Mouse (Mus musculus): ENCODE results near the gene Oma1. TPM values are rescaled to one million over a fixed set of nuclear protein-coding genes. Genes with fewer than 3 reads are reported as not detected.

Oma1 gene
- 14.5 and 15.1 TPM in 2 replicates for polyA plus RNA-seq (2014; fragmentation: Nextera tagmentation; extraction: Ambion mirVana)

GRCm38 (mm10) chr4:103313587-103314525, at the start of gene Oma1:
TSS of gene Oma1 (plus strand) at chr4:103313812.
- no peaks in the 10 kb centered on the region for H3K36me3 ChIP-seq (ENCODE audit: control insufficient read depth, insufficient read depth, low read length)
- DNase-seq (ENCODE audit: low spot score, missing footprints) (peak; percentile 100), ATAC-seq (ENCODE audit: low FRiP score) (peak; percentile 99)
- H3K4me2 ChIP-seq = peak within 1 kb of the TSS; percentile 51
- H3K4me1 ChIP-seq (ENCODE audit: control insufficient read depth, insufficient read depth, low read length) = peaks cover 6% of the 10 kb centered on the region; the same call in 1 of the 2 replicates
- no peaks in the 10 kb centered on the region for H3K27me3 ChIP-seq (ENCODE audit: control insufficient read depth, insufficient read depth, low read length)
- H3K4me3 ChIP-seq (ENCODE audit: low read depth, low read length) = peak within 1 kb of the TSS; percentile 60
- H3K27ac ChIP-seq (ENCODE audit: low read depth, low read length) = peak within 1 kb of the TSS; percentile 92
- peak within 1 kb of the TSS; percentile 79 for H3K9ac ChIP-seq (ENCODE audit: low read length)
- under 1% methylated on average over 55 of the region's 61 CpGs for WGBS
- H3K9me3 ChIP-seq (ENCODE audit: control insufficient read depth, low read length) = no peaks in the 10 kb centered on the region

GRCm38 (mm10) chr4:103263812-103264396, 49.7 kb upstream of the Oma1 start:
- H3K27me3 ChIP-seq (ENCODE audit: control insufficient read depth, insufficient read depth, low read length) = no peaks in the 10 kb centered on the region
- no peak overlapping the region for H3K27ac ChIP-seq (ENCODE audit: low read depth, low read length)
- H3K4me2 ChIP-seq = no peak overlapping the region
- H3K36me3 ChIP-seq (ENCODE audit: control insufficient read depth, insufficient read depth, low read length) = no peaks in the 10 kb centered on the region
- DNase-seq (ENCODE audit: low spot score, missing footprints) (no peak), ATAC-seq (ENCODE audit: low FRiP score) (no peak)
- no peaks in the 10 kb centered on the region for H3K9me3 ChIP-seq (ENCODE audit: control insufficient read depth, low read length)
- H3K4me3 ChIP-seq (ENCODE audit: low read depth, low read length) = no peak overlapping the region
- no peak overlapping the region for H3K9ac ChIP-seq (ENCODE audit: low read length)
- H3K4me1 ChIP-seq (ENCODE audit: control insufficient read depth, insufficient read depth, low read length) = no peaks in the 10 kb centered on the region
- 34% methylated on average over 8 of the region's 8 CpGs for WGBS

GRCm38 (mm10) chr4:103265166-103265565, 48.4 kb upstream of the Oma1 start:
- WGBS = 53% methylated on average over 2 of the region's 2 CpGs
- H3K27ac ChIP-seq (ENCODE audit: low read depth, low read length) = no peak overlapping the region
- no peak overlapping the region for H3K4me2 ChIP-seq
- H3K9me3 ChIP-seq (ENCODE audit: control insufficient read depth, low read length) = no peaks in the 10 kb centered on the region
- no peak overlapping the region for H3K9ac ChIP-seq (ENCODE audit: low read length)
- DNase-seq (ENCODE audit: low spot score, missing footprints) (no peak), ATAC-seq (ENCODE audit: low FRiP score) (no peak)
- no peak overlapping the region for H3K4me3 ChIP-seq (ENCODE audit: low read depth, low read length)
- H3K4me1 ChIP-seq (ENCODE audit: control insufficient read depth, insufficient read depth, low read length) = no peaks in the 10 kb centered on the region
- no peaks in the 10 kb centered on the region for H3K36me3 ChIP-seq (ENCODE audit: control insufficient read depth, insufficient read depth, low read length)
- no peaks in the 10 kb centered on the region for H3K27me3 ChIP-seq (ENCODE audit: control insufficient read depth, insufficient read depth, low read length)

GRCm38 (mm10) chr4:103269336-103269735, 44.3 kb upstream of the Oma1 start:
- ATAC-seq (ENCODE audit: low FRiP score) = no peak
- no peaks in the 10 kb centered on the region for H3K27me3 ChIP-seq (ENCODE audit: control insufficient read depth, insufficient read depth, low read length)
- DNase-seq (ENCODE audit: low spot score, missing footprints) = no peak

GRCm38 (mm10) chr4:103273021-103273420, 40.6 kb upstream of the Oma1 start:
- no peak overlapping the region for H3K9ac ChIP-seq (ENCODE audit: low read length)
- H3K4me2 ChIP-seq = no peak overlapping the region
- no peak overlapping the region for H3K4me3 ChIP-seq (ENCODE audit: low read depth, low read length)
- H3K4me1 ChIP-seq (ENCODE audit: control insufficient read depth, insufficient read depth, low read length) = no peaks in the 10 kb centered on the region
- H3K27ac ChIP-seq (ENCODE audit: low read depth, low read length) = no peak overlapping the region
- H3K9me3 ChIP-seq (ENCODE audit: control insufficient read depth, low read length) = no peaks in the 10 kb centered on the region
- no peaks in the 10 kb centered on the region for H3K36me3 ChIP-seq (ENCODE audit: control insufficient read depth, insufficient read depth, low read length)
- DNase-seq (ENCODE audit: low spot score, missing footprints) = no peak
- 82% methylated on average over 7 of the region's 8 CpGs for WGBS
- no peak for ATAC-seq (ENCODE audit: low FRiP score)
- H3K27me3 ChIP-seq (ENCODE audit: control insufficient read depth, insufficient read depth, low read length) = no peaks in the 10 kb centered on the region

More at GRCm38 (mm10) chr4:103269336-103269735, 44.3 kb upstream of the Oma1 start:
- H3K4me2 ChIP-seq = no peak overlapping the region
- 90% methylated on average over 4 of the region's 4 CpGs for WGBS
- H3K27ac ChIP-seq (ENCODE audit: low read depth, low read length) = no peak overlapping the region
- H3K9ac ChIP-seq (ENCODE audit: low read length) = no peak overlapping the region
- H3K4me3 ChIP-seq (ENCODE audit: low read depth, low read length) = no peak overlapping the region
- H3K9me3 ChIP-seq (ENCODE audit: control insufficient read depth, low read length) = no peaks in the 10 kb centered on the region
- H3K4me1 ChIP-seq (ENCODE audit: control insufficient read depth, insufficient read depth, low read length) = no peaks in the 10 kb centered on the region
- H3K36me3 ChIP-seq (ENCODE audit: control insufficient read depth, insufficient read depth, low read length) = no peaks in the 10 kb centered on the region

- H3K4me3 ChIP-seq (ENCODE audit: low read depth, low read length) = no peak overlapping the region
- H3K4me2 ChIP-seq = no peak overlapping the region
- H3K9ac ChIP-seq (ENCODE audit: low read length) = no peak overlapping the region
- no peaks in the 10 kb centered on the region for H3K27me3 ChIP-seq (ENCODE audit: control insufficient read depth, insufficient read depth, low read length)
- no peak overlapping the region for H3K27ac ChIP-seq (ENCODE audit: low read depth, low read length)
- H3K36me3 ChIP-seq (ENCODE audit: control insufficient read depth, insufficient read depth, low read length) = no peaks in the 10 kb centered on the region
- no peaks in the 10 kb centered on the region for H3K9me3 ChIP-seq (ENCODE audit: control insufficient read depth, low read length)
- DNase-seq (ENCODE audit: low spot score, missing footprints) (no peak), ATAC-seq (ENCODE audit: low FRiP score) (no peak)
- WGBS = 89% methylated on average over 7 of the region's 7 CpGs
- H3K4me1 ChIP-seq (ENCODE audit: control insufficient read depth, insufficient read depth, low read length) = no peaks in the 10 kb centered on the region
These were observed 25.3 kb upstream of the Oma1 start for GRCm38 (mm10) chr4:103288342-103288741.

- Histone ChIP-seq H3K4me3 (ENCODE audit: low read depth, low read length) (no peak within 1 kb of the TSS), H3K9me3 (ENCODE audit: control insufficient read depth, low read length) (no peaks in the 10 kb centered on the region), H3K27me3 (ENCODE audit: control insufficient read depth, insufficient read depth, low read length) (no peaks in the 10 kb centered on the region), H3K4me1 (ENCODE audit: control insufficient read depth, insufficient read depth, low read length) (no peaks in the 10 kb centered on the region), H3K9ac (ENCODE audit: low read length) (no peak within 1 kb of the TSS), H3K36me3 (ENCODE audit: control insufficient read depth, insufficient read depth, low read length) (no peaks in the 10 kb centered on the region), H3K27ac (ENCODE audit: low read depth, low read length) (no peak within 1 kb of the TSS), H3K4me2 (no peak within 1 kb of the TSS)
- DNase-seq (ENCODE audit: low spot score, missing footprints) = no peak
- no peak for ATAC-seq (ENCODE audit: low FRiP score)
- WGBS = 63% methylated on average over 2 of the region's 2 CpGs
These were observed 22.8 kb upstream of the Oma1 start, which contains the start of gene 4921539E11Rik for GRCm38 (mm10) chr4:103290763-103291162. TSS of gene 4921539E11Rik (minus strand) at chr4:103290863.

- Histone ChIP-seq H3K27me3 (ENCODE audit: control insufficient read depth, insufficient read depth, low read length) (no peaks in the 10 kb centered on the region), H3K27ac (ENCODE audit: low read depth, low read length) (no peak overlapping the region), H3K9ac (ENCODE audit: low read length) (no peak overlapping the region), H3K4me2 (no peak overlapping the region), H3K4me1 (ENCODE audit: control insufficient read depth, insufficient read depth, low read length) (no peaks in the 10 kb centered on the region), H3K36me3 (ENCODE audit: control insufficient read depth, insufficient read depth, low read length) (no peaks in the 10 kb centered on the region), H3K9me3 (ENCODE audit: control insufficient read depth, low read length) (no peaks in the 10 kb centered on the region), H3K4me3 (ENCODE audit: low read depth, low read length) (no peak overlapping the region)
- WGBS = 85% methylated on average over 10 of the region's 10 CpGs
- ATAC-seq (ENCODE audit: low FRiP score) (no peak), DNase-seq (ENCODE audit: low spot score, missing footprints) (no peak)
These were observed 14.3 kb upstream of the Oma1 start for GRCm38 (mm10) chr4:103299342-103299741.

GRCm38 (mm10) chr4:103303851-103304250, 9.8 kb upstream of the Oma1 start:
- WGBS = 75% methylated on average over 1 of the region's 1 CpGs
- no peak for DNase-seq (ENCODE audit: low spot score, missing footprints)
- H3K27ac ChIP-seq (ENCODE audit: low read depth, low read length) = no peak overlapping the region
- no peaks in the 10 kb centered on the region for H3K9me3 ChIP-seq (ENCODE audit: control insufficient read depth, low read length)
- no peaks in the 10 kb centered on the region for H3K36me3 ChIP-seq (ENCODE audit: control insufficient read depth, insufficient read depth, low read length)
- H3K4me2 ChIP-seq = no peak overlapping the region
- no peaks in the 10 kb centered on the region for H3K4me1 ChIP-seq (ENCODE audit: control insufficient read depth, insufficient read depth, low read length)
- no peak overlapping the region for H3K4me3 ChIP-seq (ENCODE audit: low read depth, low read length)
- ATAC-seq (ENCODE audit: low FRiP score) = no peak
- no peak overlapping the region for H3K9ac ChIP-seq (ENCODE audit: low read length)
- H3K27me3 ChIP-seq (ENCODE audit: control insufficient read depth, insufficient read depth, low read length) = no peaks in the 10 kb centered on the region
